Mouse (Mus musculus) forebrain, embryonic 11.5 days (tissue): Measurements from ENCODE around the gene Ppox. TPM values are rescaled to one million over a fixed set of nuclear protein-coding genes. Genes with fewer than 3 reads are reported as not detected.

Source experiments
- ATAC-seq: fragments of 200-750 bp; cut with Nextera tagmentation; replicated peaks from 2 replicates; pipeline ENCODE4 v1.8.0; 2017; ENCODE audit warnings: moderate TSS enrichment; ENCODE audit not compliant: low FRiP score
- DNase-seq: peaks from one replicate; pipeline ENCODE4 v3.0.0-alpha.2; 2017; ENCODE audit warnings: low spot score
- H3K27ac ChIP-seq: fragments of 300-500 bp; sonication (generic); 2 replicates; pipeline ENCODE4 v1.5.1; 2014; ENCODE audit warnings: low read depth, low read length
- H3K27me3 ChIP-seq: fragments of 300-500 bp; sonication (generic); 2 replicates; pipeline ENCODE4 v1.6.1; 2014; ENCODE audit warnings: mild to moderate bottlenecking, low read length, mixed read lengths; ENCODE audit not compliant: control insufficient read depth, insufficient read depth
- H3K36me3 ChIP-seq: fragments of 300-500 bp; sonication (generic); 2 replicates; pipeline ENCODE4 v1.6.1; 2014; ENCODE audit warnings: mild to moderate bottlenecking, low read length, moderate library complexity, mixed read lengths; ENCODE audit not compliant: control insufficient read depth, insufficient read depth
- H3K4me1 ChIP-seq: fragments of 300-500 bp; sonication (generic); replicated peaks from 2 replicates; pipeline ENCODE4 v1.6.1; 2014; ENCODE audit warnings: low read length, mixed read lengths; ENCODE audit not compliant: control insufficient read depth, insufficient read depth
- H3K4me2 ChIP-seq: fragments of 300-500 bp; sonication (generic); 2 replicates; pipeline ENCODE4 v1.6.1; 2014; ENCODE audit warnings: low read depth, mild to moderate bottlenecking, low read length, moderate library complexity, mixed read lengths; ENCODE audit not compliant: severe bottlenecking
- H3K4me3 ChIP-seq: fragments of 300-500 bp; sonication (generic); 2 replicates; pipeline ENCODE4 v1.5.1; 2014; ENCODE audit warnings: low read depth, low read length
- H3K9ac ChIP-seq: fragments of 300-500 bp; sonication (generic); 2 replicates; pipeline ENCODE4 v1.6.1; 2014; ENCODE audit warnings: low read length
- H3K9me3 ChIP-seq: fragments of 300-500 bp; sonication (generic); 2 replicates; pipeline ENCODE4 v1.6.1; 2016; ENCODE audit warnings: low read length, mixed read lengths; ENCODE audit not compliant: control insufficient read depth
- WGBS: fragments of 180-500 bp; shearing (Covaris S2); extraction: QIAGEN DNeasy Blood & Tissue Kit; methylation state at CpG from one replicate; pipeline ENCODE4 v1.1.7; 2014; 5-methylcytosine and 5-hydroxymethylcytosine counted together
- polyA plus RNA-seq: library from polyadenylated mRNA; unstranded; fragments of >200 nt; fragmentation: Nextera tagmentation; extraction: Ambion mirVana; gene quantifications from 2 replicates; pipeline ENCODE4 v1.2.1, GENCODE M21; 2014

Ppox gene
- polyA plus RNA-seq, 1 experiment from 2014 or later = 67.6 TPM

- H3K27ac ChIP-seq = no peak overlapping the region
- no peaks in the 10 kb centered on the region for H3K27me3 ChIP-seq
- H3K4me2 ChIP-seq = no peak overlapping the region
- H3K9me3 ChIP-seq = no peaks in the 10 kb centered on the region
- ATAC-seq (no peak), DNase-seq (no peak)
- H3K9ac ChIP-seq = no peak overlapping the region
- peaks cover 16% of the 10 kb centered on the region; the same call in 1 of the 2 replicates for H3K36me3 ChIP-seq
- H3K4me3 ChIP-seq = no peak overlapping the region
- no peaks in the 10 kb centered on the region for H3K4me1 ChIP-seq
- WGBS = 92% methylated on average over 4 of the region's 4 CpGs
Measured at GRCm38 (mm10) chr1:171235791-171236190, 45.2 kb downstream of the Ppox start.

DNA sequence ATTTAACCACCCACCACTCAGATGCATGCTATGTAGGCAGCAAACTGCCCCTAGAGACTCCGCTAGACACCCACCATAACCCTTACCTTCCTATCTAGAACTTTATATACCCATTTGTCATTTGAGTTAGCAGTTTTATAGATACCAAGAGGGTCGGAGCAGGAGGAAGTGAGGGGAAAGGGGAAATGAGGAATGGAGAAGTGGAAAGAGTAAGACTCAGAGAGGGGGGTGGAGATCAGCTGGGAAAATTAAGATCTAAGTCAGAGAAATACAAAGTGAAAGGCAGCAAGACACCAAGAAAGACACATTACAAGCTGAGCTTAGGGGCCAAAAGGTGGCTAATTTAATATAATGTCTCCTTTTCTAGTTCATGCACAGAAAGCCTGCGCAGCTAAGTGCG, 46.4 kb downstream of the Ppox start:
- ATAC-seq = no peak
- DNase-seq = no peak

GRCm38 (mm10) chr1:171234126-171234525, 46.9 kb downstream of the Ppox start, which contains the start of gene Fcer1g:
TSS of gene Fcer1g (minus strand) at chr1:171234365.
- Histone ChIP-seq H3K4me3 (no peak within 1 kb of the TSS), H3K4me2 (no peak within 1 kb of the TSS), H3K27me3 (no peaks in the 10 kb centered on the region), H3K4me1 (no peaks in the 10 kb centered on the region; the same call in 1 of the 2 replicates), H3K36me3 (peaks cover 16% of the 10 kb centered on the region; the same call in 1 of the 2 replicates), H3K9ac (no peak within 1 kb of the TSS), H3K9me3 (no peaks in the 10 kb centered on the region), H3K27ac (no peak within 1 kb of the TSS)
- ATAC-seq (no peak), DNase-seq (no peak)
- 93% methylated on average over 14 of the region's 14 CpGs for WGBS

More for the DNA sequence above, 46.4 kb downstream of the Ppox start:
- Histone ChIP-seq H3K9me3 (no peaks in the 10 kb centered on the region), H3K4me3 (no peak overlapping the region), H3K9ac (no peak overlapping the region), H3K4me2 (no peak overlapping the region), H3K27me3 (no peaks in the 10 kb centered on the region), H3K4me1 (no peaks in the 10 kb centered on the region; the same call in 1 of the 2 replicates), H3K27ac (no peak overlapping the region), H3K36me3 (peaks cover 16% of the 10 kb centered on the region; the same call in 1 of the 2 replicates)
- WGBS = 93% methylated on average over 4 of the region's 4 CpGs

GRCm38 (mm10) chr1:171232800-171233730, 47.9 kb downstream of the Ppox start:
- Histone ChIP-seq H3K4me3 (no peak overlapping the region), H3K9me3 (no peaks in the 10 kb centered on the region), H3K27ac (no peak overlapping the region), H3K36me3 (peaks cover 16% of the 10 kb centered on the region; the same call in 1 of the 2 replicates), H3K4me1 (no peaks in the 10 kb centered on the region; the same call in 1 of the 2 replicates), H3K9ac (no peak overlapping the region), H3K27me3 (no peaks in the 10 kb centered on the region), H3K4me2 (no peak overlapping the region)
- ATAC-seq (no peak), DNase-seq (no peak)
- 85% methylated on average over 12 of the region's 12 CpGs for WGBS

GRCm38 (mm10) chr1:171232348-171232747, 48.6 kb downstream of the Ppox start:
- WGBS = 88% methylated on average over 5 of the region's 5 CpGs
- no peak overlapping the region for H3K9ac ChIP-seq
- H3K36me3 ChIP-seq = peaks cover 11% of the 10 kb centered on the region; the same call in 1 of the 2 replicates
- no peaks in the 10 kb centered on the region for H3K27me3 ChIP-seq
- DNase-seq (no peak), ATAC-seq (no peak)
- no peaks in the 10 kb centered on the region for H3K9me3 ChIP-seq
- no peak overlapping the region for H3K4me2 ChIP-seq
- H3K27ac ChIP-seq = no peak overlapping the region
- no peak overlapping the region for H3K4me3 ChIP-seq
- no peaks in the 10 kb centered on the region; the same call in 1 of the 2 replicates for H3K4me1 ChIP-seq

DNA sequence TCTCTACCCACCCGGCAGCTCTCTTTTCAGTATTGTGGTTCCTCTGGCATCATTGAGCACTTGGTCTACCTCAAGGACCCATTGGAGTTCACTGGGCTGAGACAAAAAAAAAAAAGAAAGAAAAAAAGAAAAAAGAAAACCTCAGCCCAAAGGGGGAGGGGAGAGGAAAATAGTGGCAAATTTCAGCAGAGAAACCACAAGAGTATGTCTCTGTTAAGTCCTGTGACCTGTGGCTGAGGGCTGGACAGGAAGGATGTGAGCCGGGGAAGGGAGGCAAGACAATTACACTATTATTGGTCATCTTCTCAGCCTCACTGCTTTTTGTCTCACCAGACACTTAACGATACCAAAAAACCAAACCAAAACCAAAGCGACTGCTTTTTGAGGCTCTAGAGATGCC, 49.1 kb downstream of the Ppox start:
- H3K36me3 ChIP-seq = peaks cover 8% of the 10 kb centered on the region; the same call in 1 of the 2 replicates
- DNase-seq = no peak
- H3K4me2 ChIP-seq = no peak overlapping the region
- no peak for ATAC-seq
- WGBS = 71% methylated on average over 4 of the region's 4 CpGs
- no peak overlapping the region for H3K27ac ChIP-seq
- no peak overlapping the region for H3K9ac ChIP-seq
- no peaks in the 10 kb centered on the region for H3K9me3 ChIP-seq
- H3K4me1 ChIP-seq = no peaks in the 10 kb centered on the region; the same call in 1 of the 2 replicates
- no peak overlapping the region for H3K4me3 ChIP-seq
- no peaks in the 10 kb centered on the region for H3K27me3 ChIP-seq

DNA sequence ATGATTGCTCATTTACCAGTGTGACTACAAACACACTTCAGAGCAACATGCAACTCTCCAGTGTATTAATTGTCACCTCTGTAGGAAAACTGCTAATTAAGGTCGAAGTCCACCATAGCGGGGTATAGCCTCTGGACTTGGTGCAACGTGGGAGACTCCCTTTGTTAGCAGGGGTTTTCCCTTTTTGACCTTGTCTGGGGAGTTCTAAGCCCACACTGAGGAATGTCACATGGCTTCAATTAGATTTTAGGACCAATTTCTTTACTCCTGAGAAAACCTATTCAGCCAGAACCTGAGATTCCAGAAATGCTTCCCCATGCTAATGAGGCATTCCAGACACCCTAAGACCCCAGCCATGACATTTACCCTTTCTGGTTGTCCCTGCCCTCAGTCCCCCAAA, 50.8 kb downstream of the Ppox start:
- Histone ChIP-seq H3K9me3 (no peaks in the 10 kb centered on the region), H3K4me1 (no peaks in the 10 kb centered on the region; the same call in 1 of the 2 replicates), H3K4me2 (no peak overlapping the region), H3K36me3 (no peaks in the 10 kb centered on the region; the same call in 1 of the 2 replicates), H3K4me3 (no peak overlapping the region), H3K27me3 (no peaks in the 10 kb centered on the region), H3K27ac (no peak overlapping the region), H3K9ac (no peak overlapping the region)
- ATAC-seq = no peak
- no peak for DNase-seq
- WGBS = 16% methylated on average over 3 of the region's 3 CpGs

DNA sequence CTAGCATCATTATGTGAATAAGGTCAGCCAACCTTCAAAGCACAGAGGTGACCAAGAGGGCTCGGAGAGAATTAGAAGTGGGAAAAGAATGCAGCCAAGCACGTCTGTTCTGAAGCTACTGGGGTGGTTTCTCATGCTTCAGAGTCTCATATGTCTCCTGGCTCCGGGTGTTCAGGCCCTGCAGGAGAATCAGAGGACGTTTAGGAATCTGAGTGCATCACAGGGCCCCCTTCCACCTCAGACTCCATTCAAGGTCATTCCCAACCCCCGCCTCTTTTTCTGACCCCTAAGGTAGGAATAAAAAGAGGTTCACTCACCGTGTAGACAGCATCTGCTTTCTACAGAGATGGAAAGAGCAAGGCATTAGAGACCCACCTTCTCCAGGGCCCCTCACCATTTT, 51.2 kb downstream of the Ppox start:
- no peaks in the 10 kb centered on the region; the same call in 1 of the 2 replicates for H3K4me1 ChIP-seq
- DNase-seq (no peak), ATAC-seq (no peak)
- H3K27ac ChIP-seq = no peak overlapping the region
- H3K9me3 ChIP-seq = no peaks in the 10 kb centered on the region
- WGBS = 35% methylated on average over 6 of the region's 6 CpGs
- H3K4me2 ChIP-seq = no peak overlapping the region
- H3K36me3 ChIP-seq = no peaks in the 10 kb centered on the region; the same call in 1 of the 2 replicates
- no peaks in the 10 kb centered on the region for H3K27me3 ChIP-seq
- H3K9ac ChIP-seq = no peak overlapping the region
- no peak overlapping the region for H3K4me3 ChIP-seq
